Mouse (Mus musculus) C2C12 (cell line): ENCODE results near the gene Oxct1.

Experiments
- CEBPB ChIP-seq: IDR thresholded peaks from one replicate; pipeline ENCODE4 v1.6.1; 2011; ENCODE audit warnings: low read depth, mild to moderate bottlenecking, control low read depth, moderate library complexity
- CTCF ChIP-seq: IDR thresholded peaks from one replicate; pipeline ENCODE4 v1.5.1; 2011; ENCODE audit not compliant: control insufficient read depth, insufficient read depth, insufficient read length
- FOSL1 ChIP-seq: IDR thresholded peaks from one replicate; pipeline ENCODE4 v1.8.0; 2011; ENCODE audit warnings: mild to moderate bottlenecking, low read length; ENCODE audit not compliant: poor library complexity, insufficient read depth, severe bottlenecking
- MAX ChIP-seq: IDR thresholded peaks from one replicate; pipeline ENCODE4 v1.6.1; 2011; ENCODE audit warnings: mild to moderate bottlenecking, control low read depth
- MYOD1 ChIP-seq: IDR thresholded peaks from one replicate; pipeline ENCODE4 v1.6.1; 2011; ENCODE audit warnings: low read depth; ENCODE audit not compliant: control insufficient read depth, insufficient read length
- MYOG ChIP-seq: IDR thresholded peaks from one replicate; pipeline ENCODE4 v1.6.1; 2011; ENCODE audit not compliant: control insufficient read depth, insufficient read length; ENCODE audit errors: extremely low read depth
- USF1 ChIP-seq: IDR thresholded peaks from one replicate; pipeline ENCODE4 v1.6.1; 2011; ENCODE audit warnings: low read depth, mild to moderate bottlenecking, control low read depth, moderate library complexity

GRCm38 (mm10) chr15:4064013-4064412 lies 37.8 kb downstream of the Oxct1 start:
- TF ChIP-seq CTCF (no peak), MAX (no peak), USF1 (no peak), MYOG (no peak), FOSL1 (no peak), MYOD1 (no peak), CEBPB (no peak)
